ENCODE assay signal across 17 mouse cellular contexts in genomic region chr1:127250313-127250712, GRCm38 (mm10).
"Had no signal": no experiment of that assay in that cellular context is flagged by ENCODE, and none has a peak within 500 bp of the region (broad histone marks: within the 10 kb centered on the region; RNA-seq: fewer than 3 reads in every experiment).

No protein-coding gene starts in this region.

- H3K4me3 ChIP-seq: midbrain, embryonic 10.5 days; midbrain, embryonic 12.5 days; myocyte; neural tube, embryonic 13.5 days; neural tube, embryonic 15.5 days had no signal

- H3K27me3 ChIP-seq: midbrain, embryonic 12.5 days; neural tube, embryonic 13.5 days; neural tube, embryonic 15.5 days had no signal

- H3K36me3 ChIP-seq: midbrain, embryonic 12.5 days had no signal

- H3K4me1 ChIP-seq: midbrain, embryonic 10.5 days; midbrain, embryonic 12.5 days had no signal

- H3K27ac ChIP-seq: midbrain, embryonic 10.5 days; midbrain, embryonic 12.5 days; neural tube, embryonic 13.5 days; neural tube, embryonic 15.5 days had no signal

- ATAC-seq: midbrain, embryonic 16.5 days had no signal

- DNase-seq: lung, adult 18-20 months; lung, embryonic 14.5 days; lung, postnatal 10 days; lung, postnatal 4 days; midbrain, embryonic 14.5 days; retina, postnatal 1 day; right cerebral cortex, adult 18-20 months; right cerebral cortex, postnatal 25 days; right cerebral cortex, postnatal 4 days; thymus, adult 2 months; thymus, postnatal 25 days had no signal
